ENCODE assay signal across 15 mouse cellular contexts in genomic region chr12:76807796-76808195, GRCm38 (mm10).
DNase-seq lines count a peak whose midpoint lies in the region.
"Had no signal": no experiment of that assay in that cellular context is flagged by ENCODE, and none has a peak within 500 bp of the region (broad histone marks: within the 10 kb centered on the region; RNA-seq: fewer than 3 reads in every experiment).

No protein-coding gene starts in this region.

- DNase-seq in frontal cortex, postnatal 36 days (ENCODE audit: low spot score in 2 of 2): peak; percentile 47 to 72
- no peak for DNase-seq in frontal cortex, postnatal 25 days (ENCODE audit: low spot score in 2 of 2)
- peak; percentile 78 for DNase-seq in right cerebral cortex, adult 18-20 months
- no peak for DNase-seq in right cerebral cortex, postnatal 4 days
- peak; percentile 86 for DNase-seq in brain, adult 2 months (ENCODE audit: low read depth, low spot score)
- peak; percentile 71 to 78 for DNase-seq in right cerebral cortex, postnatal 36 days (ENCODE audit: low spot score in 2 of 2)
- no peak for DNase-seq in lung, postnatal 36 days
- DNase-seq: adrenal gland, adult 8-10 months; adrenal gland, postnatal 36 days; cerebellum, adult 11-12 months; cerebellum, adult 9-10 months; cerebellum, postnatal 36 days; gastrocnemius, adult 2 months; gastrocnemius, postnatal 25 days; heart, postnatal 4 days had no signal

Comparison
In these comparisons a context has a peak if more than half of its experiments do, and no peak if none do; other contexts are left out.
1. DNase-seq: peak in frontal cortex, postnatal 36 days (2 of 2), right cerebral cortex, adult 18-20 months (single experiment), brain, adult 2 months (single experiment) and right cerebral cortex, postnatal 36 days (2 of 2); none in frontal cortex, postnatal 25 days (0 of 2), right cerebral cortex, postnatal 4 days (single experiment) and lung, postnatal 36 days (single experiment).